Mouse (Mus musculus) stomach, embryonic 16.5 days (tissue): Measurements from ENCODE around the gene Hspa4. TPM values are rescaled to one million over a fixed set of nuclear protein-coding genes. Genes with fewer than 3 reads are reported as not detected.
"Not testable (repeated sequence)": the region's sequence is repeated elsewhere in the genome, so short reads cannot be mapped to it uniquely, and the experiment has no call there.

Source experiments
- ATAC-seq: fragments of 200-750 bp; cut with Nextera tagmentation; 2 replicates; pipeline ENCODE4 v1.8.0; 2017; ENCODE audit warnings: moderate number of reproducible peaks, moderate TSS enrichment; ENCODE audit not compliant: insufficient read depth, low FRiP score
- H3K27ac ChIP-seq: fragments of 300-500 bp; sonication (generic); 2 replicates; pipeline ENCODE4 v1.5.1; 2014; ENCODE audit warnings: low read length
- H3K27me3 ChIP-seq: fragments of 300-500 bp; sonication (generic); 2 replicates; pipeline ENCODE4 v1.6.1; 2014; ENCODE audit warnings: low read length, control low read depth, mixed read lengths; ENCODE audit not compliant: control insufficient read depth, insufficient read depth
- H3K36me3 ChIP-seq: fragments of 300-500 bp; sonication (generic); 2 replicates; pipeline ENCODE4 v1.6.1; 2014; ENCODE audit warnings: low read length; ENCODE audit not compliant: control insufficient read depth, insufficient read depth
- H3K4me1 ChIP-seq: fragments of 300-500 bp; sonication (generic); 2 replicates; pipeline ENCODE4 v1.6.1; 2014; ENCODE audit warnings: low read length, control low read depth, mixed read lengths; ENCODE audit not compliant: control insufficient read depth, insufficient read depth
- H3K4me2 ChIP-seq: fragments of 300-500 bp; sonication (generic); 2 replicates; pipeline ENCODE4 v1.6.1; 2014; ENCODE audit warnings: low read depth, low read length, mixed read lengths
- H3K4me3 ChIP-seq: fragments of 300-500 bp; sonication (generic); replicated peaks from 2 replicates; pipeline ENCODE4 v1.5.1; 2014; ENCODE audit warnings: mild to moderate bottlenecking, low read length
- H3K9ac ChIP-seq: fragments of 300-500 bp; sonication (generic); 2 replicates; pipeline ENCODE4 v1.6.1; 2014; ENCODE audit warnings: low read length
- H3K9me3 ChIP-seq: fragments of 300-500 bp; sonication (generic); replicated peaks from 2 replicates; pipeline ENCODE4 v1.6.1; 2016; ENCODE audit warnings: low read length, control low read depth; ENCODE audit not compliant: control insufficient read depth
- WGBS: fragments of 180-500 bp; shearing (Covaris S2); extraction: QIAGEN DNeasy Blood & Tissue Kit; methylation state at CpG from one replicate; pipeline ENCODE4 v1.1.7; 2014; 5-methylcytosine and 5-hydroxymethylcytosine counted together
- polyA plus RNA-seq: library from polyadenylated mRNA; unstranded; fragments of >200 nt; fragmentation: Nextera tagmentation; extraction: Ambion mirVana; gene quantifications from 2 replicates; pipeline ENCODE4 v1.2.1, GENCODE M21; 2015

Gene Hspa4
- polyA plus RNA-seq, 1 experiment from 2014 or later: 67.9 TPM

GRCm38 (mm10) chr11:53297947-53298860 is 2.1 kb downstream of the Hspa4 start:
- H3K4me3 ChIP-seq: peak overlapping the region; percentile 81
- 82% methylated on average over 7 of the region's 7 CpGs for WGBS

GRCm38 (mm10) chr11:53296880-53297279 is 3.4 kb downstream of the Hspa4 start:
- Histone ChIP-seq H3K4me1 (peaks cover 37% of the 10 kb centered on the region), H3K4me2 (no peak overlapping the region), H3K4me3 (no peak overlapping the region), H3K36me3 (0 out of 2 replicates have a peak, but pooled peaks cover under 1% of the 10 kb centered on the region), H3K27ac (no peak overlapping the region), H3K9me3 (no peaks in the 10 kb centered on the region), H3K27me3 (no peaks in the 10 kb centered on the region), H3K9ac (no peak overlapping the region)
- WGBS: 72% methylated on average over 4 of the region's 4 CpGs
- ATAC-seq: no peak

More at GRCm38 (mm10) chr11:53297947-53298860, 2.1 kb downstream of the Hspa4 start:
- Histone ChIP-seq H3K4me2 (peak overlapping the region; percentile 74), H3K9me3 (no peaks in the 10 kb centered on the region), H3K9ac (peak overlapping the region; percentile 91), H3K27ac (no peak overlapping the region), H3K36me3 (no peaks in the 10 kb centered on the region), H3K4me1 (peaks cover 37% of the 10 kb centered on the region), H3K27me3 (no peaks in the 10 kb centered on the region)
- ATAC-seq: no peak

- 48% methylated on average over 5 of the region's 5 CpGs for WGBS
- Histone ChIP-seq H3K9ac (no peak overlapping the region), H3K27me3 (no peaks in the 10 kb centered on the region), H3K4me2 (no peak overlapping the region), H3K36me3 (peaks cover 9% of the 10 kb centered on the region; the same call in 1 of the 2 replicates), H3K27ac (0 out of 2 replicates have a peak overlapping the region, but pooled peaks have one; percentile 24), H3K4me1 (peaks cover 30% of the 10 kb centered on the region), H3K4me3 (no peak overlapping the region), H3K9me3 (no peaks in the 10 kb centered on the region)
- no peak for ATAC-seq
Measured at GRCm38 (mm10) chr11:53294441-53294840, 5.8 kb downstream of the Hspa4 start.

- 89% methylated on average over 11 of the region's 11 CpGs for WGBS
- no peak for ATAC-seq
- Histone ChIP-seq H3K4me3 (no peak overlapping the region), H3K27ac (no peak overlapping the region), H3K4me1 (0 out of 2 replicates have a peak, but pooled peaks cover 7% of the 10 kb centered on the region), H3K9ac (no peak overlapping the region), H3K36me3 (peaks cover 21% of the 10 kb centered on the region), H3K4me2 (no peak overlapping the region), H3K9me3 (no peaks in the 10 kb centered on the region), H3K27me3 (no peaks in the 10 kb centered on the region)
Measured at GRCm38 (mm10) chr11:53290871-53291270, 9.4 kb downstream of the Hspa4 start.

GRCm38 (mm10) chr11:53290187-53290586 is 10.1 kb downstream of the Hspa4 start:
- H3K27me3 ChIP-seq, H3K27ac ChIP-seq, ATAC-seq, H3K4me1 ChIP-seq, H3K4me3 ChIP-seq, H3K9ac ChIP-seq, H3K4me2 ChIP-seq, H3K9me3 ChIP-seq: not testable (repeated sequence)
- 88% methylated on average over 2 of the region's 2 CpGs for WGBS
- H3K36me3 ChIP-seq: peaks cover 21% of the 10 kb centered on the region

- no peak for ATAC-seq
- Histone ChIP-seq H3K9me3 (no peaks in the 10 kb centered on the region), H3K4me2 (no peak overlapping the region), H3K9ac (no peak overlapping the region), H3K27me3 (no peaks in the 10 kb centered on the region), H3K4me3 (no peak overlapping the region), H3K27ac (no peak overlapping the region), H3K4me1 (no peaks in the 10 kb centered on the region), H3K36me3 (peaks cover 34% of the 10 kb centered on the region)
- 88% methylated on average over 6 of the region's 6 CpGs for WGBS
Measured at GRCm38 (mm10) chr11:53285885-53286284, 14.4 kb downstream of the Hspa4 start.

- Histone ChIP-seq H3K4me3 (no peak overlapping the region), H3K9ac (no peak overlapping the region), H3K36me3 (peaks cover 21% of the 10 kb centered on the region), H3K9me3 (no peaks in the 10 kb centered on the region), H3K27ac (no peak overlapping the region), H3K4me1 (no peaks in the 10 kb centered on the region), H3K27me3 (no peaks in the 10 kb centered on the region), H3K4me2 (no peak overlapping the region)
- no peak for ATAC-seq
- 87% methylated on average over 4 of the region's 4 CpGs for WGBS
Measured at GRCm38 (mm10) chr11:53278411-53278810, 21.8 kb downstream of the Hspa4 start.

- Histone ChIP-seq H3K9me3 (no peaks in the 10 kb centered on the region), H3K4me2 (no peak overlapping the region), H3K27ac (no peak overlapping the region), H3K27me3 (no peaks in the 10 kb centered on the region), H3K4me1 (no peaks in the 10 kb centered on the region), H3K36me3 (peaks cover 16% of the 10 kb centered on the region; the same call in 1 of the 2 replicates), H3K4me3 (no peak overlapping the region), H3K9ac (no peak overlapping the region)
- 92% methylated on average over 3 of the region's 3 CpGs for WGBS
- ATAC-seq: no peak
Measured at GRCm38 (mm10) chr11:53275358-53275757, 24.9 kb downstream of the Hspa4 start.

GRCm38 (mm10) chr11:53273313-53273712 is 26.9 kb downstream of the Hspa4 start:
- Histone ChIP-seq H3K36me3 (peaks cover 21% of the 10 kb centered on the region; the same call in 1 of the 2 replicates), H3K9me3 (no peaks in the 10 kb centered on the region), H3K4me3 (no peak overlapping the region), H3K4me2 (no peak overlapping the region), H3K27me3 (no peaks in the 10 kb centered on the region), H3K4me1 (no peaks in the 10 kb centered on the region), H3K9ac (no peak overlapping the region), H3K27ac (no peak overlapping the region)
- 90% methylated on average over 5 of the region's 5 CpGs for WGBS
- ATAC-seq: no peak
